Mouse (Mus musculus) liver, adult 2 months (tissue): ENCODE data around the gene Neto2.

Experiments used
- CTCF ChIP-seq: fragments of 200-500 bp; IDR thresholded peaks from 2 replicates; pipeline ENCODE4 v1.5.1; 2011; ENCODE audit warnings: low read depth, low read length, control low read depth
- POLR2A ChIP-seq: fragments of 200-500 bp; IDR thresholded peaks from 2 replicates; pipeline ENCODE4 v1.6.1; 2011; ENCODE audit warnings: low read length, control low read depth; ENCODE audit not compliant: insufficient read depth; ENCODE audit errors: extremely low read depth

- TF ChIP-seq CTCF (no peak), POLR2A (no peak)
Observed at GRCm38 (mm10) chr8:85730545-85730944, 29.8 kb upstream of the Neto2 start.
